Mouse (Mus musculus): ENCODE data around the gene Aldh4a1.

DNA sequence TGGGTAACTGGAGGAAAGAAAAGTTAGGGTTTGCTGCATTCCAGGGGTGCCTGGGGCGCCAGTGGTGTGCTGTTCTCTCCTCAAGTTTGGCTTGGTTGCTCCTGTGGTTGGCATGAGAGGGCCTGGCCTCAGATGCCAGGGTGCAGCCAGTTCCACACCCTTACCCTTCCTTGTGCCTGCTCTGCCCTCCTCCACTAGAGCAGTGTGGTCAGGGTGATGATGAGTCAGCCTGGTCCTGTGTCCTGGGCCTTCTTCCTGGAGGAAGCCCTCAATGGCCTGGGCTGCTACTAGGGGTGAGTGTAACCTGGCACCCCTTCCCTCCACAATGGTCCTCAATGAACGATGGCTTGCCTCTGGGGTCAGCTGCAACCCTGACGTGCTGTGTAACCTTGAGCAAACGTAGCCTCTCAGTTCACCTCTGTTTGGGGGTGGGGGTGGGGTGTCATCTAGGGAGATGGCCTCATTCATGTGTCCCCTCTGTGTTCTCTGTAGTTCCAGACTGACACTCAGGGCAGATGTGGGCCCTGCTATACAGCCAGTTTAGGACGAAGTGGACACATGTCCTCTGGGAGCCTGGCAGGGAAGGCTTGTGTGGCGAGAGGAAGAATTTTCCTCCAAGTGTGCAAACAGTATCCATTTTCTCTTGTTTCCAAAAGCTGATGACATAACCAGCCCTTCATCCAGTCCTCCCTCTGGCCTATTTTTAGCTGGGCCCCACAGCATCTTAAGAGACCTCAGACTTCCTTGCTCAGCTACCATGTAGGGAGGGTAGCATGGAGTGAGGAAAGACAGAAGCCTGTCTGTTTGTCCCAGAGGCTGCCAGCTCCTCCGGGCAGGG is 20.9 kb upstream of the Aldh4a1 start:
- no peak for TF ChIP-seq EP300 (IDR thresholded peaks at IDR 0.05; ENCODE audit: insufficient read depth, low read depth, low read length)
- no peak for TF ChIP-seq CTCF (IDR thresholded peaks at IDR 0.05)
